Mouse (Mus musculus) cerebellum, adult 18-20 months (tissue): ENCODE measurements around the gene 1700018G05Rik.
"Not testable (repeated sequence)": the region's sequence is repeated elsewhere in the genome, so short reads cannot be mapped to it uniquely, and the experiment has no call there.

ENCODE experiments used
- DNase-seq, 2 experiments: peaks; one replicate each; pipeline ENCODE4 v3.0.0; 2021

1700018G05Rik gene

DNA sequence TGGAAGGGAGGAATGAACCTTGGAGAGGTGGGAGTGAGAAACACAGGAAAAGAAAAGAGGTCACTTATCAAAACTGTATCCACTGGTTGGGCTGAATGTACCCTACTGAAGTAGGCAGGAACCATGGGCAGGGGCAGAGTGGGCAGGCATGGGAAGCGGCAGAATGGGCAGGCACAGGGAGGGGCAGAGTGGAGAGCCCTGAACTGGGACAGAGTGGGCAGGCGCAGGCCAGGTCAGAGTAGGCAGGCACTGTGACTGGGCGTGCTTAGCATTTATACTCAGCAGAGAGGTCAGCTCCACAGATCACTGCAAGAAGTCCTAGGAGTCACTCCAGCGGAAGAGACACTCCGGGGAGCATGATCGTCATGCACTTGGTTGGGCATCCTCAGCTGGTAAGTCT, at the start of gene 1700018G05Rik:
Gene 1700018G05Rik, plus strand, starts transcription at position 301 of the 400 bp plus-strand sequence.
- not testable (repeated sequence) for DNase-seq

DNA sequence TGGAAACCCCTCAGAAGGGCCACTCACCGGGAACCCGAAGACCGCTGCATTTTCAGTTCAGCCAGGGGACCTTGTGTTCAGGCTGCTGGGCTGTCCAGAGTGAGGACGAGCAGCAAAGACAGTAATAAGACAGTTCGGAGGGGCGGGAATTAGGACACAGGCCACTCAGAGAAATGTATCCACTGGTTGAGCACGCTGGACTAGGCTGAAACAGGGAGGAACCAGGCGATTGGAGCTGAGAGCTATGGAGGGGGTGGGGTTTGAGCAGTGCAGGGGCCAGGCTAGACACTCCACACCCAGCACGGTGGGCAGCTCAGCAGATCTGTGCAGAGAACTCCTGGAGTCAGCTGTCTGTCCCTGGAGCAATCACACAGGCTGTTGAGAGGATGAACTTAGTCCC, 19.6 kb upstream of the 1700018G05Rik start, which contains the start of the genes Dmrtc1a and 1700011M02Rik:
Gene Dmrtc1a, minus strand, starts transcription at position 101 of the 400 bp plus-strand sequence.
Gene 1700011M02Rik, plus strand, starts transcription at position 319 of the 400 bp plus-strand sequence.
- DNase-seq: not testable (repeated sequence)

DNA sequence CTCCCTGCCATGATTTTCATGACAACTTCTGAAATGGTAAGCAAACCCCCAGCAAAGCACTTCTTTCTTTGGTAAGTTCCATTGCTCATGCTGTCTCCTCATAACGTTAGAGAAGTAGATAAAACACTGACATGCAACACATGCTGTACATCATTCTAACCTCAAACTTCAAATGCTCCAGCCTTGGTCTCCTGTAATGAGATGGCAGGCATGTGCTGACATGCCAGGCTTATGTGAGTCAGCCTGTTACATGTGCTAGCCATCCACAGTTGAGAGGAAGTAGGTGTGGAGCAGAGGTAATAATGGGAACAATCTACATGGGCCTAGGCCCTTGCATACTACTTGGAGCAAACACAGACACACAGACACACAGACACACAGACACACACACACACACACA, 13.3 kb upstream of the 1700018G05Rik start:
- DNase-seq: not testable (repeated sequence)

DNA sequence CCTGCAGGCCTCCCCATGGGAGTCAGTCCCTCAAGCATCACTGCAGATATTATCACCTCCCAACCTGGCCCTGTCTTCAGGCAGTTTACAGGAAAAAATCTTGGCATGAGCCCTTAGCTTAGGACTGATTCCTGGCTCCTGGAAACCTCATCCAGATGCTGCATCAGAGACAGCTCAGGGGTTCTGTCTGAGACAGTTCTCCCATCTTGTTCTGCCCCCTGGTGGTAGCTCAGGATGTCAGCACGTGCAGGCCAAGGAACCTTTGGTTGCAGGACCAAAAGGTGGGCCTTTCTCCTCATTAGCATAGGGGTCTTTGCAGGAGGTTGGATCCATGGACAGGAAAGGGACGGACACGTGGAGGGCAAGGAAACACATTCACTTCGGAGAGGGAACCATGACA, 1.5 kb upstream of the 1700018G05Rik start:
- peak; percentile 38 for DNase-seq

DNA sequence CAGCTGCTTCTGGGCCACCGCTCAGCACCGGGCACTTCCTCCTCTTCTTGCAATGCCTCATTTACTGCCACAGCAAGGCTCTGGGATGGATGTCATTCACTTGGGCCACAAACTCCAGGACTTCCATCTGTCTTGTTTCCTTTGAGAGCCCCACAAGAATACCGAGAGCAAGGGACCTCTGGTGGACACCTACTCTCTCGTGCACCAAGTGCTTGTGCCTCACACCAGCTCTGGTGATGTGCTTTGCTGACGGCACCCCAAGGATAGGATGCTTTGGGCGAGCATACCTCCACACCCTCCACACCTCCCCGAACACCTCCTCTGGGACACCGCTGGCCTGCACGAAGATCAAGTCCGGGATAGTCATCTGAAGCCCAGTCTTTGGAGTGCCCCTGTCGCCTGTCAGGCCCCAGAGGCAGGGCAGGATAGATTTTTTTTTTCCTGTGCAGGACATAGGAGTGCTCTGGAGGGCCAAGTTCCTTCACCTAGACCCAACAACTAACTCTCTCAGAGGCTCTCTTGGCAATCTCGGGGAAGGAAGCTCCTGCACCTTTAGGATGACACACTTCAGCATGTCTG, 4.9 kb downstream of the 1700018G05Rik start:
- DNase-seq: peak; percentile 19 to 33

DNA sequence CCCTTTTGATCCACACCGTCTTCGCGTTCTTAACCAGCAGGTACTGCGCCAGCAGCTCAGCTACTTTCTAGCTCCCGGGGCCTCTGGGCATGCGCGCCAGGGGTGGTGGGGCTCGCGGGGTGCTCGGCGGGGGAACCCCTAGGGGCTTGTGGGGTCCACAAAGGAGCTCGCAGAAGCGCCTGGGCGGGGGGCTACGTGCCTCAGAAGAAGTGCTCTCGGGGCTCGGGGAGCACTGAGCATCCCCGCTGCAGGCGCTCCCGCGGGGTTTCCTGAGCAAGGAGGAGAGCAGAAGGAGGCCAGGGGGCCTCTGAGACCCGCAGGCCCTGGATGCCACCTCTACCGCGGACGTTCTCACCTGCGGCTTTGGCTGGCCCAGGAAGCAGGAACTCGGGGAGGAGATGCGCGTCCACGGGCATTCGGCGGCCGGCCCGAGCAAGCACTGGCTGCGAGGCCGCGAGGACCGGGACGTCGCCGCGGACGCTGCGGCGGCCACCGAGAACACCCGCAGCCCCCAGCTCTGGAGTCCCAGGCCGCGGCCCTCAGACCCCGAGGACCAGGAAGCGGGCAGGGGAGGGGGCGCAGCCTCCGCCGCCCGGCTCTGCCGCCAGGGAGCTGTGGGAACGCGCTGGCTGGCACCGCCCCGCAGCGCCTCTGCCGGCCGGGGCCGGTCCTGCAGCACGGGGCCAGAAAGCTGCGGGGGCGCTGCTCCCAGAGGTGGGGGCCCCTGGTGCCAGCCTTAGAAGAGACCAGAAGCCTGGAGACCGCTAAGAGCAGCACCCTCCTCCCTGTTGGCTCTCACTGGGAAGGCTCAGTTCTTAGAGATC, 5.6 kb downstream of the 1700018G05Rik start:
- peak; percentile 57 to 85 for DNase-seq

DNA sequence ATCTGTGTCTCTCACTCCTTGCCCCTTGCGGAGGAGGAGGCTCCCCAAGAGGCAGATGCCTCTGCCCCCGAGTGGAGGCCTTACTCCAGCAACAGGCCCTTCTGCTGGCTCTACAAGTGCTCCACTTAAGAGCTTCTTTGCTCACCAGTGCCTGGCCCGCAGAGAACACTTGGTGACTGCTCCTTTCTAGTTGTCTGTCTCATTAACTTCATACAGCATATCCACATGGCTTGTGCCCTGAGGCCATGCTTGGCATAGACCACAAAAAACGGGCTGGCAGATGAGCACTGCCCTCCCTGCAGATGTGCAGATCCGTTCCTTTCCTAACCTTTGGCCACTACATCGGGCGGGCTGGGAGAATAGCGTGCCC, 6.2 kb downstream of the 1700018G05Rik start:
- DNase-seq: no peak

DNA sequence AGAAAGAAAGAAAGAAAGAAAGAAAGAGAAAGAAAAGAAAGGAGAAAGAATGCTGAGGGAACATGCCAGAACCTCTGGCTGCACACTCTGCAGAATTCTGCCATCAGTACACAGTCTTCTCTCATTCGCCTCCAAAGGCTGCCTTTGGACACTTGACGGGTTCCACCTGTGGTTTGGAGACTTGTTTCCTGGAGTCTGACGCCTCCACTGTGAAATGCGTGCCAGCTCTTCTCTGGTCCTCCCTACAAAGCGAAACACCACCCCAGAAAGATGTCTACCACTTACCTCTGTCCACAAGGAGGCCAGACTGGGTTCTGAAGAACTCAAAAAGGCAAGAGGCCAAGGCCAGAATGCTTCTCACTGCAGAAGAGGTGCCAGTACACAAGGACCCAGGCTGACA, 8.6 kb downstream of the 1700018G05Rik start:
- DNase-seq: no peak

DNA sequence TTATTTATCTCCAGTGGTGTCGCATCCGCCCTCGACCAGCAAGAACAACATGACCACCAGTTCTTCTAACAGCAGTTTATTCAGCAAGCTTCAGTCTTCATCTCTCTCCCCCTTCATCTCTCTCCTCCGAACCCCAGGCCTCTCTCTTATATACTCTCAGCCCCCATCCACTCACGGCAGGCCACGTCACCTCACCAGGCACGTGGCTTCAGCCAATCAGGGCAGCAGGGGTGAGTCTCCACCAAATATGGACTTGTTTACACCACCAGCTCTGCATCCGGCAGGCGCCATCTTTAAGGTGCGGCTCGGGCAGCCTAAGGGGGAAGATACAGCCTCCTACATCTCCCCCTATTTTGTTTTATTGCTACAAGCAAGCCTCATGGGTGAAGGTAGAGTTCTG, 22.0 kb downstream of the 1700018G05Rik start:
- peak in 1 of 2 experiments; percentile 11 for DNase-seq

DNA sequence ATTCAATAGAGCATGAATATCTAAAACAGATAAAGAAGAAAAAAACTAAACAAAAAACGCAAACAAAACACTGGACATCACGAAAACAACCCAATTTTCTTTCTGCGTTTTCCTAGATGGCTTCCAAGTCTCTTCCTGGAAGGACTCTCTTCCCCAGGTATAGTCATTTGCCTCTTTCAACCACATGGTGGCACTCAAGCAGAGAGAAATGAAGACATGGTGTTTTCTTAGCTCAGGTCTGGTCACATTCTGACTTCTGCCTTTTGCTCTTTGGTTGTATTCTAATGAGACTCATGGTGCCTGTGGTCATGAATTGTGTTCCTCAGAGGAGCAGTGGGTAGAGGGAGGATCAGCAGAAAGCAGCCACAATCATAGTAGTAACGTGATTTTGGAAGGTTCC, 30.7 kb downstream of the 1700018G05Rik start:
- peak; percentile 42 for DNase-seq

DNA sequence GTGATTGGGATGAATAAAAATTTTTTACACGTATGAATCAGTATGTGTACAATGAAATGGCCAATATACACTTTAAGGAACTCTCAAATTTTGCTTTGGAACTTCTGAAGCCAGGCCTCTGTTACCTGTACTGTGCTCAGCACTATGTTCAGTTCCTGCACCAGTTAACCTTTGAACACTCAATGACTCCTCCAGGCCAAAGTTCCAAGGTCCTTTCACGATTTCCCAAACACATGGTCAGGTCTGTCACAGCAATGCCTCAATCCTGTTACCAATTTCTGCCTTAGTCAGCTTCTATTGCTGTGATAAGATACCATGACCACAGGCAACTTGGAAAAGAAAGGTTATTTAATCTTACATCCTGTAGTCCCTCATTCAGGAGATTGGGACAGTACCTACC, 32.4 kb downstream of the 1700018G05Rik start:
- no peak for DNase-seq
